Mouse (Mus musculus) midbrain, postnatal 0 days (tissue): ENCODE measurements at regions not wholly inside any gene's neighbourhood (a gene's known extent, or its start where the extent isn't known, plus 50 kb on each side); places are given as distances from the start of the nearest gene placed in this dataset.

Experiments
- ATAC-seq: fragments of 200-750 bp; cut with Nextera tagmentation; 2 replicates; pipeline ENCODE4 v1.8.0; 2017; ENCODE audit warnings: moderate number of reproducible peaks, mild to moderate bottlenecking, moderate TSS enrichment, moderate library complexity; ENCODE audit not compliant: low FRiP score
- DNase-seq: peaks from one replicate; pipeline ENCODE4 v3.0.0-alpha.2; 2015; ENCODE audit warnings: low spot score
- H3K27ac ChIP-seq: fragments of 300-500 bp; sonication (generic); 2 replicates; pipeline ENCODE4 v1.5.1; 2014; ENCODE audit warnings: low read depth, mild to moderate bottlenecking, low read length, mixed read lengths
- H3K27me3 ChIP-seq: fragments of 300-500 bp; sonication (generic); 2 replicates; pipeline ENCODE4 v1.6.1; 2014; ENCODE audit warnings: low read length, control low read depth, mixed read lengths; ENCODE audit not compliant: insufficient read depth
- H3K36me3 ChIP-seq: fragments of 300-500 bp; sonication (generic); 2 replicates; pipeline ENCODE4 v1.6.1; 2014; ENCODE audit warnings: low read length, control low read depth, mixed read lengths; ENCODE audit not compliant: insufficient read depth
- H3K4me1 ChIP-seq: fragments of 300-500 bp; sonication (generic); 2 replicates; pipeline ENCODE4 v1.6.1; 2014; ENCODE audit warnings: mild to moderate bottlenecking, control low read depth, antibody characterized with exemption, low read length, mixed read lengths; ENCODE audit not compliant: insufficient read depth
- H3K4me2 ChIP-seq: fragments of 300-500 bp; sonication (generic); 2 replicates; pipeline ENCODE4 v1.6.1; 2014; ENCODE audit warnings: low read depth, mild to moderate bottlenecking, low read length, mixed read lengths; ENCODE audit not compliant: poor library complexity, severe bottlenecking
- H3K4me3 ChIP-seq: fragments of 300-500 bp; sonication (generic); 2 replicates; pipeline ENCODE4 v1.5.1; 2014; ENCODE audit warnings: low read depth, mild to moderate bottlenecking, low read length, moderate library complexity
- H3K9ac ChIP-seq: fragments of 300-500 bp; sonication (generic); replicated peaks from 2 replicates; pipeline ENCODE4 v1.6.1; 2014; ENCODE audit warnings: mild to moderate bottlenecking, low read length, moderate library complexity, mixed read lengths; ENCODE audit not compliant: poor library complexity, severe bottlenecking
- H3K9me3 ChIP-seq: fragments of 300-500 bp; sonication (generic); 2 replicates; pipeline ENCODE4 v1.6.1; 2016; ENCODE audit warnings: low read length, control low read depth
- CTCF ChIP-seq: IDR thresholded peaks from 2 replicates; pipeline ENCODE4 v1.5.1; 2016; ENCODE audit warnings: antibody characterized with exemption, mild to moderate bottlenecking
- WGBS: fragments of 180-500 bp; shearing (Covaris S2); extraction: QIAGEN DNeasy Blood & Tissue Kit; methylation state at CpG from one replicate; pipeline ENCODE4 v1.1.7; 2014; 5-methylcytosine and 5-hydroxymethylcytosine counted together

GRCm38 (mm10) chr14:33812772-33813171 lies 110.6 kb upstream of the Gdf10 start:
- no peak for TF ChIP-seq CTCF
- Histone ChIP-seq H3K9me3 (no peaks in the 10 kb centered on the region), H3K4me2 (no peak overlapping the region), H3K27me3 (no peaks in the 10 kb centered on the region), H3K4me1 (no peaks in the 10 kb centered on the region), H3K36me3 (no peaks in the 10 kb centered on the region), H3K27ac (no peak overlapping the region), H3K4me3 (no peak overlapping the region), H3K9ac (no peak overlapping the region)
- ATAC-seq (no peak), DNase-seq (no peak)
- WGBS: 81% methylated on average over 4 of the region's 4 CpGs

GRCm38 (mm10) chr14:33813274-33813673 lies 110.1 kb upstream of the Gdf10 start:
- H3K9ac ChIP-seq: no peak overlapping the region
- no peaks in the 10 kb centered on the region for H3K36me3 ChIP-seq
- no peaks in the 10 kb centered on the region for H3K9me3 ChIP-seq
- H3K27ac ChIP-seq: no peak overlapping the region
- H3K27me3 ChIP-seq: no peaks in the 10 kb centered on the region
- no peak for ATAC-seq
- H3K4me3 ChIP-seq: no peak overlapping the region
- no peak overlapping the region for H3K4me2 ChIP-seq
- no peak for TF ChIP-seq CTCF
- 86% methylated on average over 3 of the region's 3 CpGs for WGBS
- DNase-seq: no peak
- H3K4me1 ChIP-seq: no peaks in the 10 kb centered on the region

GRCm38 (mm10) chr14:33814107-33814506 lies 109.3 kb upstream of the Gdf10 start:
- no peak for ATAC-seq

GRCm38 (mm10) chr14:33814599-33814998 lies 108.8 kb upstream of the Gdf10 start:
- Histone ChIP-seq H3K9ac (no peak overlapping the region), H3K9me3 (no peaks in the 10 kb centered on the region), H3K4me1 (no peaks in the 10 kb centered on the region), H3K27me3 (no peaks in the 10 kb centered on the region), H3K4me3 (no peak overlapping the region), H3K4me2 (no peak overlapping the region), H3K27ac (no peak overlapping the region), H3K36me3 (no peaks in the 10 kb centered on the region)
- TF ChIP-seq CTCF: no peak
- ATAC-seq (no peak), DNase-seq (no peak)
- WGBS: 89% methylated on average over 2 of the region's 2 CpGs

More at GRCm38 (mm10) chr14:33814107-33814506, 109.3 kb upstream of the Gdf10 start:
- no peaks in the 10 kb centered on the region for H3K9me3 ChIP-seq
- TF ChIP-seq CTCF: no peak
- H3K9ac ChIP-seq: no peak overlapping the region
- no peaks in the 10 kb centered on the region for H3K4me1 ChIP-seq
- H3K36me3 ChIP-seq: no peaks in the 10 kb centered on the region
- no peak overlapping the region for H3K27ac ChIP-seq
- H3K27me3 ChIP-seq: no peaks in the 10 kb centered on the region
- WGBS: 90% methylated on average over 1 of the region's 1 CpGs
- H3K4me3 ChIP-seq: no peak overlapping the region
- no peak overlapping the region for H3K4me2 ChIP-seq
- no peak for DNase-seq

- no peak overlapping the region for H3K9ac ChIP-seq
- ATAC-seq: no peak
Measured at GRCm38 (mm10) chr14:33820541-33821260, 102.7 kb upstream of the Gdf10 start.

GRCm38 (mm10) chr14:33821436-33821835 lies 102.0 kb upstream of the Gdf10 start:
- Histone ChIP-seq H3K4me3 (no peak overlapping the region), H3K9ac (no peak overlapping the region), H3K4me2 (no peak overlapping the region), H3K27me3 (no peaks in the 10 kb centered on the region), H3K4me1 (peaks cover 7% of the 10 kb centered on the region; the same call in 1 of the 2 replicates), H3K36me3 (no peaks in the 10 kb centered on the region), H3K27ac (no peak overlapping the region), H3K9me3 (no peaks in the 10 kb centered on the region)
- DNase-seq (no peak), ATAC-seq (no peak)
- no peak for TF ChIP-seq CTCF
- WGBS: 90% methylated on average over 7 of the region's 7 CpGs

More at GRCm38 (mm10) chr14:33820541-33821260, 102.7 kb upstream of the Gdf10 start:
- no peak overlapping the region for H3K4me3 ChIP-seq
- DNase-seq: no peak
- H3K4me2 ChIP-seq: no peak overlapping the region
- TF ChIP-seq CTCF: no peak
- 94% methylated on average over 14 of the region's 14 CpGs for whole genome bisulfite sequencing
- H3K4me1 ChIP-seq: peaks cover 7% of the 10 kb centered on the region; the same call in 1 of the 2 replicates
- no peaks in the 10 kb centered on the region for H3K27me3 ChIP-seq
- H3K9me3 ChIP-seq: no peaks in the 10 kb centered on the region
- H3K27ac ChIP-seq: no peak overlapping the region
- H3K36me3 ChIP-seq: no peaks in the 10 kb centered on the region
